In genomic region chr4:109442126-109442525, GRCm38 (mm10) we compare ENCODE assay signal across 21 mouse cellular contexts. TPM values are rescaled to one million over a fixed set of nuclear protein-coding genes. Genes with fewer than 3 reads are reported as not detected.
DNase-seq lines count a peak whose midpoint lies in the region; ATAC-seq lines count a peak whose summit lies in the region.
"Had no signal": no experiment of that assay in that cellular context is flagged by ENCODE, and none has a peak within 500 bp of the region (broad histone marks: within the 10 kb centered on the region; RNA-seq: fewer than 3 reads in every experiment).

No protein-coding gene starts in this region.

- peaks cover 97% of the 10 kb centered on the region for H3K4me1 ChIP-seq in erythroblast, embryonic 14.5 days (ENCODE audit: control insufficient read depth)
- peaks cover 8% of the 10 kb centered on the region; the same call in 1 of the 2 replicates for H3K4me1 ChIP-seq in kidney, embryonic 15.5 days
- H3K4me1 ChIP-seq in liver, embryonic 15.5 days (replicated peaks), result peaks cover 96% of the 10 kb centered on the region
- H3K4me1 ChIP-seq: embryonic facial prominence, embryonic 12.5 days; hindbrain, embryonic 13.5 days; intestine, embryonic 15.5 days; lung, embryonic 15.5 days; neural tube, embryonic 13.5 days had no signal

- no peaks in the 10 kb centered on the region for H3K9me3 ChIP-seq in erythroblast, embryonic 14.5 days (ENCODE audit: control insufficient read depth, low read length)
- no peaks in the 10 kb centered on the region for H3K9me3 ChIP-seq in kidney, embryonic 15.5 days (replicated peaks)
- no peaks in the 10 kb centered on the region for H3K9me3 ChIP-seq in liver, embryonic 15.5 days (replicated peaks)
- H3K9me3 ChIP-seq: embryonic facial prominence, embryonic 12.5 days; hindbrain, embryonic 13.5 days; intestine, embryonic 15.5 days; limb, embryonic 12.5 days; lung, embryonic 15.5 days; midbrain, embryonic 10.5 days; neural tube, embryonic 13.5 days had no signal

- peak; percentile 50 for DNase-seq in kidney, adult 9 months
- peak; percentile 38 to 64 for DNase-seq in adrenal gland, postnatal 36 days
- DNase-seq: kidney, postnatal 4 days; layer of hippocampus, adult 9-11 months; lung, postnatal 4 days; thymus, postnatal 25 days had no signal

- H3K9ac ChIP-seq in kidney, embryonic 15.5 days, result no peak overlapping the region
- peak overlapping the region; percentile 4; the same call in 1 of the 2 replicates for H3K9ac ChIP-seq in liver, embryonic 15.5 days
- H3K9ac ChIP-seq: embryonic facial prominence, embryonic 12.5 days; hindbrain, embryonic 13.5 days; intestine, embryonic 15.5 days; limb, embryonic 12.5 days; lung, embryonic 15.5 days; neural tube, embryonic 13.5 days had no signal

- WGBS in kidney, embryonic 15.5 days, result 86% methylated on average over 7 of the region's 7 CpGs
- 80% methylated on average over 7 of the region's 7 CpGs for WGBS in liver, embryonic 15.5 days (ENCODE audit: insufficient replicate concordance)

- no peak for ATAC-seq in erythroblast, adult 5-6 weeks (replicated peaks; ENCODE audit: low FRiP score, poor library complexity, severe bottlenecking)
- no peak for ATAC-seq in kidney, embryonic 15.5 days (replicated peaks; ENCODE audit: low FRiP score)
- no peak for ATAC-seq in liver, embryonic 15.5 days (ENCODE audit: insufficient read depth)
- ATAC-seq in megakaryocyte-erythroid progenitor cell, adult 5-6 weeks (replicated peaks; ENCODE audit: low FRiP score, low TSS enrichment, poor library complexity, severe bottlenecking), result no peak
- ATAC-seq: forebrain, embryonic 16.5 days; intestine, embryonic 15.5 days had no signal

- no peak overlapping the region for H3K27ac ChIP-seq in kidney, embryonic 15.5 days
- H3K27ac ChIP-seq in liver, embryonic 15.5 days (replicated peaks), result peak overlapping the region; percentile 98
- H3K27ac ChIP-seq: embryonic facial prominence, embryonic 12.5 days; hindbrain, embryonic 13.5 days; intestine, embryonic 15.5 days; limb, embryonic 12.5 days; lung, embryonic 15.5 days; midbrain, embryonic 10.5 days; neural tube, embryonic 13.5 days had no signal

- no peak overlapping the region for H3K4me2 ChIP-seq in kidney, embryonic 15.5 days
- peak overlapping the region; percentile 62 for H3K4me2 ChIP-seq in liver, embryonic 15.5 days
- H3K4me2 ChIP-seq: embryonic facial prominence, embryonic 12.5 days; heart, embryonic 11.5 days; hindbrain, embryonic 13.5 days; intestine, embryonic 15.5 days; limb, embryonic 12.5 days; lung, embryonic 15.5 days; neural tube, embryonic 13.5 days had no signal

- peak overlapping the region; percentile 31 for H3K4me3 ChIP-seq in erythroblast, embryonic 14.5 days (replicated peaks)
- no peak overlapping the region for H3K4me3 ChIP-seq in kidney, embryonic 15.5 days (replicated peaks)
- H3K4me3 ChIP-seq in liver, embryonic 15.5 days (replicated peaks), result 0 out of 2 replicates have a peak overlapping the region, but pooled peaks have one; percentile 9
- H3K4me3 ChIP-seq: embryonic facial prominence, embryonic 12.5 days; hindbrain, embryonic 13.5 days; intestine, embryonic 15.5 days; limb, embryonic 12.5 days; lung, embryonic 15.5 days; midbrain, embryonic 10.5 days; neural tube, embryonic 13.5 days had no signal

- peaks cover 99% of the 10 kb centered on the region for H3K36me3 ChIP-seq in erythroblast, embryonic 14.5 days (ENCODE audit: control insufficient read depth)
- H3K36me3 ChIP-seq in kidney, embryonic 15.5 days, result peaks cover 5% of the 10 kb centered on the region
- H3K36me3 ChIP-seq in liver, embryonic 15.5 days (replicated peaks), result peaks cover 54% of the 10 kb centered on the region
- H3K36me3 ChIP-seq: intestine, embryonic 15.5 days; midbrain, embryonic 10.5 days; neural tube, embryonic 13.5 days had no signal

- H3K27me3 ChIP-seq in erythroblast, embryonic 14.5 days (ENCODE audit: control insufficient read depth), result no peaks in the 10 kb centered on the region
- H3K27me3 ChIP-seq in kidney, embryonic 15.5 days, result no peaks in the 10 kb centered on the region
- no peaks in the 10 kb centered on the region for H3K27me3 ChIP-seq in liver, embryonic 15.5 days
- H3K27me3 ChIP-seq: embryonic facial prominence, embryonic 12.5 days; hindbrain, embryonic 13.5 days; intestine, embryonic 15.5 days; limb, embryonic 12.5 days; lung, embryonic 15.5 days; neural tube, embryonic 13.5 days had no signal

RNA-seq across cellular contexts. Expression of gene Ttc39a, which starts 35.7 kb away (rescaled TPM):
- 4.4 and 5.5 TPM in 2 replicates for polyA plus RNA-seq in erythroblast, embryonic 14.5 days (2012)
- total RNA-seq in erythroblast, adult 5-6 weeks (2015; ENCODE audit: low replicate concordance), result 10.8 and 15.0 TPM in 2 replicates
- total RNA-seq in erythroblast, adult 5-6 weeks (2017; ENCODE audit: low replicate concordance), result 16.7 and 17.4 TPM in 2 replicates
- polyA plus RNA-seq in kidney, embryonic 15.5 days (2015; fragmentation: Nextera tagmentation; extraction: Ambion mirVana), result 5.4 and 5.6 TPM in 2 replicates
- total RNA-seq in adrenal gland, postnatal 36 days (2021), result 1 to 10 TPM; 4.2 to 5.0 TPM
- polyA plus RNA-seq in liver, embryonic 15.5 days (2015; fragmentation: Nextera tagmentation; extraction: Ambion mirVana), result 13.5 and 14.3 TPM in 2 replicates
- total RNA-seq in megakaryocyte-erythroid progenitor cell, adult 5-6 weeks (2014; fragmentation: Nextera tagmentation), result 3.3 and 5.1 TPM in 2 replicates
- total RNA-seq in megakaryocyte-erythroid progenitor cell, adult 5-6 weeks (2017), result 2.0 and 2.6 TPM in 2 replicates
- total RNA-seq: monocyte, adult 5-6 weeks had no signal

RNA-seq across cellular contexts. Expression of gene Rnf11, which starts 42.4 kb away (rescaled TPM):
- 23.6 and 24.5 TPM in 2 replicates for polyA plus RNA-seq in erythroblast, embryonic 14.5 days (2012)
- 174 and 177 TPM in 2 replicates for total RNA-seq in erythroblast, adult 5-6 weeks (2015; ENCODE audit: low replicate concordance)
- 241 and 315 TPM in 2 replicates for total RNA-seq in erythroblast, adult 5-6 weeks (2017; ENCODE audit: low replicate concordance)
- 31.9 and 36.8 TPM in 2 replicates for polyA plus RNA-seq in kidney, embryonic 15.5 days (2015; fragmentation: Nextera tagmentation; extraction: Ambion mirVana)
- 100 to 1,000 TPM; 182 to 206 TPM for total RNA-seq in adrenal gland, postnatal 36 days (2021)
- 34.1 and 35.2 TPM in 2 replicates for polyA plus RNA-seq in liver, embryonic 15.5 days (2015; fragmentation: Nextera tagmentation; extraction: Ambion mirVana)
- 12.0 and 14.0 TPM in 2 replicates for total RNA-seq in megakaryocyte-erythroid progenitor cell, adult 5-6 weeks (2014; fragmentation: Nextera tagmentation)
- 19.0 and 27.8 TPM in 2 replicates for total RNA-seq in megakaryocyte-erythroid progenitor cell, adult 5-6 weeks (2017)

Comparison
In these comparisons a context has a peak if more than half of its experiments do, and no peak if none do; other contexts are left out.
1. RNA of gene Rnf11, which starts 42.4 kb away (total RNA-seq): 174 to 315 TPM in erythroblast, adult 5-6 weeks and 182 to 206 TPM in adrenal gland, postnatal 36 days; 12.0 to 27.8 TPM in megakaryocyte-erythroid progenitor cell, adult 5-6 weeks; every median in the first group is over 4 times any median in the second.